Mouse (Mus musculus) hematopoietic stem cell, adult 5-6 weeks (primary cell): ENCODE results near the gene Catsperz. TPM values are rescaled to one million over a fixed set of nuclear protein-coding genes. Genes with fewer than 3 reads are reported as not detected.
"Not testable (repeated sequence)": the region's sequence is repeated elsewhere in the genome, so short reads cannot be mapped to it uniquely, and the experiment has no call there.

ENCODE experiments used
- ATAC-seq, 2 experiments: fragments of 125-278 bp in 1 of 2; replicated peaks in 1 of 2; 2 replicates each; pipeline ENCODE4 v1.8.0; 2016 to 2017; ENCODE audit warnings: inconsistent platforms in 2 of 2, mild to moderate bottlenecking in 2 of 2, moderate number of reproducible peaks in 2 of 2, low read depth in 1 of 2, moderate TSS enrichment in 1 of 2; ENCODE audit not compliant: low FRiP score in 2 of 2, poor library complexity in 2 of 2, severe bottlenecking in 2 of 2, insufficient read depth in 1 of 2, low TSS enrichment in 1 of 2
- total RNA-seq: library from RNA; stranded (forward); fragments of 172-1452, 232-1000 nt; gene quantifications from 2 replicates; pipeline ENCODE4 v1.2.3, GENCODE M21; 2017

Gene Catsperz
- total RNA-seq, 1 experiment from 2014 or later, result not detected

GRCm38 (mm10) chr19:6899641-6900040, 25.5 kb downstream of the Catsperz start:
- ATAC-seq, result no peak

GRCm38 (mm10) chr19:6895608-6896305, 29.4 kb downstream of the Catsperz start:
- not testable (repeated sequence) for ATAC-seq

GRCm38 (mm10) chr19:6893731-6894451, 31.3 kb downstream of the Catsperz start:
- no peak for ATAC-seq

GRCm38 (mm10) chr19:6892512-6892911, 32.7 kb downstream of the Catsperz start:
- ATAC-seq, result no peak

- no peak for ATAC-seq
Measured at GRCm38 (mm10) chr19:6877965-6878364, 47.2 kb downstream of the Catsperz start.

- no peak for ATAC-seq
Measured at GRCm38 (mm10) chr19:6876799-6877198, 48.4 kb downstream of the Catsperz start.

GRCm38 (mm10) chr19:6875834-6876233, 49.3 kb downstream of the Catsperz start:
- no peak for ATAC-seq

GRCm38 (mm10) chr19:6874257-6874656, 50.9 kb downstream of the Catsperz start:
- ATAC-seq, result no peak

GRCm38 (mm10) chr19:6872701-6873100, 52.5 kb downstream of the Catsperz start:
- ATAC-seq, result no peak

Other genes starting within 250 kb of the Catsperz start
- gene Rps6ka4, start 84.7 kb downstream of the Catsperz start, total RNA-seq, result 3.3 and 4.8 TPM in 2 replicates
- 28.1 and 31.2 TPM in 2 replicates for gene Ccdc88b, start 67.2 kb downstream of the Catsperz start, total RNA-seq
- gene Trmt112, start 15.7 kb downstream of the Catsperz start, total RNA-seq, result 249 and 328 TPM in 2 replicates
- 282 and 414 TPM in 2 replicates for gene Prdx5, start 15.3 kb downstream of the Catsperz start, total RNA-seq
- gene Esrra, start 3.6 kb downstream of the Catsperz start, total RNA-seq, result 15.3 and 16.0 TPM in 2 replicates
- gene Kcnk4, start 9.1 kb upstream of the Catsperz start, total RNA-seq, result not detected in 2 replicates
- gene Bad, start 16.5 kb upstream of the Catsperz start, total RNA-seq, result 21.9 and 30.1 TPM in 2 replicates
- gene Gpr137, start 17.1 kb upstream of the Catsperz start, total RNA-seq, result 19.5 and 20.3 TPM in 2 replicates
- 89.4 and 98.0 TPM in 2 replicates for gene Ppp1r14b, start 49.6 kb upstream of the Catsperz start, total RNA-seq
- 9.1 and 12.3 TPM in 2 replicates for gene Plcb3, start 51.1 kb upstream of the Catsperz start, total RNA-seq
- 67.0 and 99.5 TPM in 2 replicates for gene Fkbp2, start 55.1 kb upstream of the Catsperz start, total RNA-seq
- gene Vegfb, start 62.3 kb upstream of the Catsperz start, total RNA-seq, result 6.4 and 9.2 TPM in 2 replicates
- gene Dnajc4, start 67.2 kb upstream of the Catsperz start, total RNA-seq, result 7.7 and 20.5 TPM in 2 replicates
- gene Nudt22, start 70.7 kb upstream of the Catsperz start, total RNA-seq, result 8.5 and 9.9 TPM in 2 replicates
- gene Trpt1, start 70.8 kb upstream of the Catsperz start, total RNA-seq, result 1.6 and 2.2 TPM in 2 replicates
- 198 and 220 TPM in 2 replicates for gene Fermt3, start 94.1 kb upstream of the Catsperz start, total RNA-seq
- 162 and 250 TPM in 2 replicates for gene Stip1, start 114.6 kb upstream of the Catsperz start, total RNA-seq
- 5.2 and 11.2 TPM in 2 replicates for gene Macrod1, start 131.4 kb upstream of the Catsperz start, total RNA-seq
- gene Flrt1, start 180.3 kb upstream of the Catsperz start, total RNA-seq, result not detected in 2 replicates